Mouse (Mus musculus) kidney, adult 10 weeks (tissue): ENCODE results near the gene Tuba8. TPM values are rescaled to one million over a fixed set of nuclear protein-coding genes. Genes with fewer than 3 reads are reported as not detected.

Source experiments
- polyA plus RNA-seq: library from polyadenylated mRNA; stranded (reverse); fragments of 350-450 nt; fragmentation: Illumina TruSeq; extraction: RNeasy Lipid Tissue Mini Kit (QIAGEN cat#74804); gene quantifications from one replicate; pipeline ENCODE4 v1.2.3, GENCODE M21; 2014; ENCODE audit warnings: low read depth, low replicate concordance

Tuba8 gene
- 0.24 TPM for polyA plus RNA-seq

DNA sequence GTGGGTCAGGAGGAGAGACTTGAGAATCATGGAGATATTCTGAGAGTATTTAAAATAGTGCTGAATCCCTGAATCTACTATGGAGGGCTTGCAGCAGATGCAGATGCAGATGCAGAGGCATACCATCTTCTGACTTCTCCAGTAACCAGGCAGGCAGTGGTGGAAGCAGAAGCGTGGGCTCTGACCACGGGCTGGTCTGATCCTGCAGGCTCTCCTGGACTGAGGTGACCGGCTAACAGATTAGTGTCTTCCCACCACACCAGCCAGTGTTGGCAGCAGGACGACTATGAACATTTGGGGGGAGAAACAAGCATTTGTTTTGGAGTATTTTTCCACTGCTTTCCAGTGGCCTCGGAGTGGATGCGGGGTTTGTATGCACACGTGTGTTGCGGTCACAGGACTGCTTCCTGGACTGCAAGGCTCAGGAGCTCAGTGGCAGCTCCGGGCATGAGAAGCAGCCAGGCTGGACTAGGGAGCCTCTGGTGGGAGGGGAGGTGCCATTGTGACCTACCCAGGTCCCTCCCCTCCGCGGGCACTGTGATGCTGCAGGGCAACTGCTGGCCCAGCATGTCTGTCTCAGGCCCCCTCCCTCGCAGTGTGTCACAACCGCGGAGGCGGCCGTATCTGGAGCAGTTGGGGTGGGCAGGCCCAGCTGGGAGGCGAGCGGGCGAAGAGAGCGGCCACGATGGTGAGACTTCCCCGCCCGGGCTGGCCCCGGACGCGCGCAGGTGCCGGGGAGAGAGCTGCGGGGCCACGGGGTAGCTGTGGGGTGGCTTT is at the start of gene Tuba8:
TSS of gene Tuba8 (plus strand) at position 548 of the 777 bp plus-strand sequence.

DNA sequence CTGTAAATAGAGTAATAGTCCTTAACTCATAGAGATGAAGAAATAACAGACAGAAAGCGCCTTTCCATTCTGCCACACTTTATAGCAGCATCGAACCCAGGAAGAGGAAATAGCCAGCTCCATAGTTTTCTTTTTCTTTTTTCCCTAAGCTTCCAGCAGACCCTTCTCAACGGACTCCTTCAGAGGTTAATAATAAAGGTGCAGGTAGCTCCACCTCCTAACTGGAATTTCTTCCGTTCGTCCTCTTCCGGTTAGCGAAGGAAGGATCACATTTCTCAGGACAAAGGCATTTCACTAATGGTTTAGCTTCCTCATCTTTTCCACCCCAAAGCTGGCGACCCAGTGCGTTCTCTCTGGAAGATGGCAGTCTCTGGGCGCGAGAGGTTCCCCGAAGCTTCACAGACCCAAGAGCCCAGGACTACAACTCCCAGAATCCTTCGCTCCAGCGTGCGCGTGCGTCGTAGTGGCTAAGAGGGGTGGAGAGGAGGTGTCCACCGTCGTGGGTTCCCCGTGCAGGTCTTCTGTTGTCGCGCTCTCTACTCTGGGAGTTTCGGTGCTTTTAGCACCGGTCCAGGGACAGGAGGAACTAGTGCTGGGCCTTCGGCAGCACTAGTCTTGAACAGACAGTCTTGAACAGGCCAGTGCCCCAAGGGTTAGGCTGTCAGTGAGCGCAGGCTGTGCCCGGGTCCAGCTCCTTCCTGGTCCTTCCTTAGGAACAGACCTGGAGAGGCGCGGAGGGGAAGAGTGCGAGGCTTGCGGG is 26.9 kb upstream of the Tuba8 start, which contains the start of gene Pex26:
TSS of gene Pex26 (plus strand) at position 254 of the 760 bp plus-strand sequence.

DNA sequence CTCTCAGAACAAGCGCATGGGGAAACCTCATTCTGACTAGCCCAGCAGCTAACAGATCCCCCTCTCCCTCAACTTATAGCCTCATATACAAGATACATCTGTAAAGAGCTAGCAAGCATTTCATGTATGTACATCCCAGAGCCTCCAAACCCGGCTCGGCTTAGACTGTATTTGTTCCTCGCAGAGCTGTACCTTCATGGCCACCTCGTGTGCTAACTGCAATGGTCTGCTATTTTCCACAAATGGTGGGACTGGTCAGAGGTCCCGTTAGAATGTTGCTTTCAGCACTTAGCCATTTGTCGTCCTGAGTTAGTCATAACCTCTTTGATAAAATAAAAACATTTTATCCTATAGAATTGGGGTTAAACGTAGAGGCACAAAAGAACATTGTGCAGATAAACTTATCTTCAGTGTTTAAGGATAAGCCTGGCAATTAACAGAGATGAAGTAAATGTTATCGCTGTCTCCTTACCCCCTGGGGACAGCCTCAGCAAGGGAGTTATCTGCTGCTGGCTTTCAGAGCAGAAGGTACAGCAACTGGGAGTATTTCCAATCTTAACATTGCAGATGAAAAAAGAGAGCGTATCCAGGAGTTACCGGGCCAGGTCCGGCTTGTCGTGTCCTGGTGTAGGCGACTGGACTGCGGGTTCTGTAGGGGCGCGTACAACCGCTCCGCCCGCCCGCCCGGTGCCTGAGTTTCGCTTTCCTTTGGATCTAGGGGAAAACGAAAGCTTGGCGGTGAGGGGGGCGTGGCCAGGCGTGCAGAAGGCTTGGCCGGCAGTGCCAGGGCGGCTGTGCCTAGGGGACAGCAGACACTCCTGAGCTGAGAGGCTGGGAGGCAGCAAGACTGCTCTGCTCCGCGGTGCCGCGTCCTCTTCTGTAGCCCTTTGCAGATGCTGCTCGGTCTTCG is 34.9 kb downstream of the Tuba8 start, which contains the start of gene Usp18:
TSS of gene Usp18 (plus strand) at position 780 of the 910 bp plus-strand sequence.

Other genes with a start within 250 kb of the Tuba8 start
- gene Mical3, start 79.7 kb upstream of the Tuba8 start, polyA plus RNA-seq = 5.7 TPM
- gene Pex26, start 27.0 kb upstream of the Tuba8 start, polyA plus RNA-seq = 2.6 TPM
- gene Usp18, start 35.2 kb downstream of the Tuba8 start, polyA plus RNA-seq = 4.3 TPM
- 16.3 TPM for gene Slc6a13, start 89.5 kb downstream of the Tuba8 start, polyA plus RNA-seq
- 1.5 TPM for gene Slc6a12, start 132.4 kb downstream of the Tuba8 start, polyA plus RNA-seq